Mouse (Mus musculus) G1E-ER4 (cell line): ENCODE data around the gene Olfr1283. TPM values are rescaled to one million over a fixed set of nuclear protein-coding genes. Genes with fewer than 3 reads are reported as not detected.

Source experiments
- GATA1 ChIP-seq: IDR thresholded peaks from one replicate; pipeline ENCODE4 v1.8.0; 2012; ENCODE audit warnings: low read length, inconsistent platforms
- polyA plus RNA-seq: library from polyadenylated mRNA; stranded (reverse); fragments of >175 nt; gene quantifications from 2 replicates; pipeline ENCODE4 v1.2.3, GENCODE M21; 2012

Olfr1283 gene
- polyA plus RNA-seq, result not detected in 2 replicates

DNA sequence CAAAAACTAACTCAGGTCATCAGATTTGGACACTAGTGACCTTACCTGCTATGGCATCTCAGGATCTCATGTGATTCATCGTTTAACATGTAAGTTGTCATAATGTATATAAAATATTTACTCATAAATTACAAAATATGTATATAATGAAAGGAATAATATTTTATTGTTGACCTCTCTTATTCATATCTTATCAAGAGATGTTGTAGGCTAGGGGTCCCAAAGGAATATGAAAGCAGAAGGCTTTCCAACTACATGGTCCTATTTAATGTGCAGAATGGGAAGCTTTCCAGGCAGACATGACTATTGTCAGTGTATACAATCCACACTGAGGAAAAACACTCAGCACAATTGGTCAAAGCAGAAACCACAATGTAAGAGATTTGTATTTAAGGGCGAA lies at the start of gene Olfr1283:
Olfr1283 (plus strand) TSS at position 301 of the 400 bp plus-strand sequence.
- TF ChIP-seq GATA1, result no peak

DNA sequence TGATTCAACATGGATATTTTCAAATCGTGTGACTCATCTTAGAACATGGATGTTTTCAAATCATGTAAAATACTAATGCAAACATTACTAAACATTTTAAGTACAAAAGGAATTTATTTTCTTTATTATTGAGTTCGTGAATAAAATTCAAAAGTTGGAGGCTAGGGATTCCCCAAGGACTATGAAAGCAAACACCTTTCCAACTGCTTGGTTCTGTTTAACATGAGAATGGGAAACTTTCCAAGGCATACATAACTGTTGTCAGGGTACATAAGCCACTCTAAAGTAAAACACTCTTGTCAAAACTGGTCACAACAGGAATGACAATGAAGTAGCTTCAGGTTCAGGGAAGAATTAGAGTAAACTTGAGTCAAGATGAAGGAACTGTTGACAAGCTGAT lies 40.4 kb upstream of the Olfr1283 start, which contains the start of gene Olfr1281:
Olfr1281 (plus strand) TSS at position 301 of the 400 bp plus-strand sequence.
- no peak for TF ChIP-seq GATA1

DNA sequence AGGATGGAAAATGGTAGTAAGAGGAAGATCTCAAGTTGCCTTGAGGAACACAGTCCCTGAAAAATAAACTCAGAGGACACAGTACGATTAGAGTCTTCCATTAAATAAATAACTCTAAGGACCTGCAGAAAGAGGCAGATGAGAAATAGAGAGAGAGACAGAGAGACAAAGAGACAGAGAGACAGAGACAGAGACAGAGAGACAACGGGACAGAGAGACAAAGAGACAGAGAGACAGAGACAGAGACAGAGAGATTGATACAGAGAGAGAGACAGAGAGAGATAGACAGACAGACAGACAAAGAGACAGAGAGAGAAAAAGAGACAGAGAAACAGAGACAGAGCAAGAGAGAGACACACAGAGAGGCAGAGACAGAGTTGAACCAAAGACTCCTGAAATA lies 30.6 kb upstream of the Olfr1283 start, which contains the start of gene Olfr1282:
Olfr1282 (minus strand) TSS at position 101 of the 400 bp plus-strand sequence.
- no peak for TF ChIP-seq GATA1

DNA sequence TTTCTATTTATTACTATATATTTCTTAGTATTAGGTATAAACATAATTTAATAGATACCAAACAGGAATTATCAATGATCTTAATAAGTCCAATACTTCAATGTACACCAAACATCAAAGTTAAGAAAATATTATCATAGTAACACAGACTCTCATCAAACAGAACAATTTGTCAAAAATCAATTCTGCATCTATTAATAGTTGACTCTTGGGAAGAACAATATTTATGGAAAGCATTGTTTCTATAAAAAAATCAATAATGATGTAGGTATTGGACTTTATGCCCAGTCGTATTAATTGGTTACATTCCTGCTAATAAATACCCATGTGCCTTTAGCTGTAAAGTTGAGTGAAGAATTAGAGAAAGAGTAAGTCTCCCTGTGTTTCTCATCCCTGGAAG lies 8.6 kb downstream of the Olfr1283 start, which contains the start of gene Olfr1284:
Olfr1284 (plus strand) TSS at position 301 of the 400 bp plus-strand sequence.
- no peak for TF ChIP-seq GATA1

Other genes starting within 250 kb of the Olfr1283 start
- not detected in 2 replicates for gene Gm15130, start 213.9 kb upstream of the Olfr1283 start, polyA plus RNA-seq
- gene 4930430A15Rik, start 137.2 kb upstream of the Olfr1283 start, polyA plus RNA-seq, result not detected in 2 replicates
- not detected in 2 replicates for gene Olfr1275, start 131.5 kb upstream of the Olfr1283 start, polyA plus RNA-seq
- gene Olfr1276, start 112.3 kb upstream of the Olfr1283 start, polyA plus RNA-seq, result not detected in 2 replicates
- gene Olfr1277, start 92.7 kb upstream of the Olfr1283 start, polyA plus RNA-seq, result not detected in 2 replicates
- gene Olfr1278, start 76.7 kb upstream of the Olfr1283 start, polyA plus RNA-seq, result not detected in 2 replicates
- gene Olfr1279, start 66.2 kb upstream of the Olfr1283 start, polyA plus RNA-seq, result not detected in 2 replicates
- gene Olfr1280, start 52.8 kb upstream of the Olfr1283 start, polyA plus RNA-seq, result not detected in 2 replicates
- gene Olfr1281, start 40.3 kb upstream of the Olfr1283 start, polyA plus RNA-seq, result not detected in 2 replicates
- not detected in 2 replicates for gene Olfr1282, start 30.7 kb upstream of the Olfr1283 start, polyA plus RNA-seq
- not detected in 2 replicates for gene Olfr1284, start 8.7 kb downstream of the Olfr1283 start, polyA plus RNA-seq
- not detected in 2 replicates for gene Olfr1286, start 56.3 kb downstream of the Olfr1283 start, polyA plus RNA-seq
- not detected in 2 replicates for gene Olfr1287, start 82.4 kb downstream of the Olfr1283 start, polyA plus RNA-seq
- gene Olfr1288, start 107.3 kb downstream of the Olfr1283 start, polyA plus RNA-seq, result not detected in 2 replicates
- not detected in 2 replicates for gene Olfr1289, start 114.0 kb downstream of the Olfr1283 start, polyA plus RNA-seq
- not detected in 2 replicates for gene Olfr1290, start 127.0 kb downstream of the Olfr1283 start, polyA plus RNA-seq
- gene Olfr1291-ps1, start 130.4 kb downstream of the Olfr1283 start, polyA plus RNA-seq, result not detected in 2 replicates
- not detected in 2 replicates for gene Olfr1293-ps, start 158.4 kb downstream of the Olfr1283 start, polyA plus RNA-seq
- gene Olfr1294, start 173.5 kb downstream of the Olfr1283 start, polyA plus RNA-seq, result not detected in 2 replicates
- not detected in 2 replicates for gene Olfr1295, start 202.9 kb downstream of the Olfr1283 start, polyA plus RNA-seq